Mouse (Mus musculus) cerebellum, adult 11-12 months (tissue): ENCODE measurements at regions not wholly inside any gene's neighbourhood (a gene's known extent, or its start where the extent isn't known, plus 50 kb on each side); places are given as distances from the start of the nearest gene placed in this dataset.
"Not testable (repeated sequence)": the region's sequence is repeated elsewhere in the genome, so short reads cannot be mapped to it uniquely, and the experiment has no call there.

Experiments used
- DNase-seq: peaks from one replicate; pipeline ENCODE4 v3.0.0; 2022

DNA sequence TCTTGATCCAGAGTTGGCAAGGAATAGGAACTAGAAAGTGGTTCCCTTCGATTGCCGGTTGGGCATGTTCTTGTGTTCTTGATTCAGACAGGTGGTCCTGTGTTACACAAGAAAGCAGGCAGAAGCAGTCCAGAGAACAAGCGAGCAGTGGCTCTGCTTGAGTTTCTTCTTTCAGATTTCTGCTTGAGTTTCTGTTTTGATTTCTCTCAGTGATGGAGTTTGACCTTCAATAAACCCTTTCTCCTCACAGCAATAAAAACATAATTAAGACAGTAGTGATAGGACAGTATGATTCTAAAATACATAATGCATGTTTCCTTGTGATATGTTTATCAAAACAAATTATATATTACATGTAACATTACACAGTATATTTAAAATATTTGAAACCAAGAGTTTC lies 59.1 kb downstream of the Klf6 start:
- DNase-seq = no peak

DNA sequence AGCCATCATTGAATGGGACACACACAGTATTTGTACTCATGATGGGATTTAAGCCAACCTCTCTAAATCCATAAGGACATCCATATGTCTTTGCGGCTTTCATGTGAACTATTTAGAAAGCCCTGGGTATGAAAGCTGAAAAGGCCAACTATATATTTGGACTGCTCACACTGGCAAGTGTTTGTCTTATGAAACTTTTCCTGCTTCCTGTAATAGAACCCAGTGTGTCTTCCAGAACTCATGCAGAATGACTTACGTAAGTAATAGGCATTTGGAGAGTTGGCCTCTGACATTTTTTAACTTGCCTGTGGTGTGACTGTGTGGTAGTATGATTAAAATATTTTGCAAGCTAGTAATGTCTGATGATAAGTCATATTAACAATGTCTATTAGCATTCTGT lies 70.2 kb downstream of the Klf6 start:
- DNase-seq = no peak

DNA sequence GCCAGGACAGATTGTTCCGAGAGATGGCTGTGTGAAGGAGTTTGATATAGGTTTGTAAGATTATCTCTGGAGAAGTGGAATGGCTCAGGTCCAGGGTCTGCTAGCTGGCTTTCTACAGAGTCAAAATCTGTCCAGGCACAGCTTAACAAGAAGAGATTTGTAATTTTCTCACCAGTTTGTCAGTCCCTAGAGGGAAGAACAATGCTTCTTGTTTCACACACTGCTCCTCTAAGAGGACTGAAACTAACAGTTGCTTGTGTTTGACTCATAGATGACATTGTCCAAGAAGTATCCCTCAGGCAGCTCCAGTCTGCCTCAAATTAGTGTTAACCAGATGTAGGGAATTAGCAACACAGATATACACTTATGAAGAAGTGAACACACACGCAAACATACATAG lies 76.2 kb downstream of the Klf6 start:
- DNase-seq = no peak

DNA sequence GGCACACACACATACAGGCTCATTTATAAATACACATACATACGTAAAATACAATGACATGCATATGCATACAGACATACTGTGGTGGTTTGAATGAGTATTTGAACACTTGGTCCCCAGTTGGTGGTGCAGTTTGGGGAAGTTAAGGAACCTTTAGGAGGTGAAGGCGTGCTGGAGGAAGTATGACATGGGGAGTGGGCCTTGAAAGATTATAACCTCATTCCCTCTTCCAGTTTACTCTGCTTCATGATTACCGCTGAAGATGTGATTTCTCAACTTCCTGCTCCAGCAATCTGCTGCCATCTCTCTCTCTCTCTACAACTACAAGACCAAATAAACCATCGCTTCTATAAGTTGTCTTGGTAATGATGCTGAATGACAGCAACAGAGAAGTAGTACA lies 76.7 kb downstream of the Klf6 start:
- no peak for DNase-seq

DNA sequence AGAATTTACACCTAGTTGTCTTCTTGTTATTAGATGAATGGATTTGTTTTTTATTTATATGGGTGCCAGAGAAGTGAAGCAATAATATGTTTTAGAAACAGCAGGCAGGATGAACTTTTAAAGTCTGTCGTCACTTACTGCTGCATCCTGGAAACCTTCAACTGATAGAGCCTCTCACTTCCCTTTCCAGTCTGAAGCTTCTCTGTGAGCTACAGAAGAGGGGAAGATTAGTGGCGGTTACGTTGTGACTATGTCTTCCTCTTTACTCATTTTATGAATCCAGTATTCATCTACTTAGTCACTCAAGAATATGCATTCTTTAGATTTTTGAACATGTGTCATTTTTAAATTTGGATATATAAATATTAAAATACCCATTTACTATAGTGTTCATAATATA lies 78.1 kb downstream of the Klf6 start:
- DNase-seq = no peak

DNA sequence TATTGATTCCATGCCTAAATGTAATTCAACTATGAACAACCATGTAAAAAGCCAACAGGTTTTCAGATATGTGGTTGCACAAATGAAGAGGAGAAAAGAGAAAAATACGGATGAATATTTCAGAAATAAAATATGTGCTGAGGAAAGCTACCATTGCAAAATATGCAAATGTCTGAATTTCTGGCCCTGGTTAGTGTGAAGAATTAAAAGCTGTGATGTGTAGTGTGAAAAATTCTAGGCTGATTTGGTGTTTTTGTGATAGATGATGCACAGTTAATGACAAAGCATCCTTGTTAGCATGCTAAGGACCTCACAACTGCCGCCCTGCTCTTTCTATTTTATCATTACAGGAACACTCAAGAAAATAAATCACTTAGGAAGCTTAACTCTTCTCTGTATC lies 91.6 kb downstream of the Klf6 start:
- no peak for DNase-seq

DNA sequence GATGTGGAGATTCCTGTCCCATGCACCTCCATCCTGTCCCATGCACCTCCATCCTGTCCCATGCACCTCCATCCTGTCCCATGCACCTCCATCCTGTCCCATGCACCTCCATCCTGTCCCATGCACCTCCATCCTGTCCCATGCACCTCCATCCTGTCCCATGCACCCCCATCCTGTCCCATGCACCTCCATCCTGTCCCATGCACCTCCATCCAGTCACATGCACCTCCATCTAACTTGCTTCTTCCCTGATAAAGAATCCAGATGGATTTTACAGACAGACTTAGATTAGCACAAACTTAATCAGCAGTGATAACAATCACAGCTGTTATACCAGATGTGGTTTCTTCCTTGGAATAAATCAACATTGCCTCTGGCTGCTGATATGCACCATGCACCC lies 93.8 kb downstream of the Klf6 start:
- DNase-seq = not testable (repeated sequence)

DNA sequence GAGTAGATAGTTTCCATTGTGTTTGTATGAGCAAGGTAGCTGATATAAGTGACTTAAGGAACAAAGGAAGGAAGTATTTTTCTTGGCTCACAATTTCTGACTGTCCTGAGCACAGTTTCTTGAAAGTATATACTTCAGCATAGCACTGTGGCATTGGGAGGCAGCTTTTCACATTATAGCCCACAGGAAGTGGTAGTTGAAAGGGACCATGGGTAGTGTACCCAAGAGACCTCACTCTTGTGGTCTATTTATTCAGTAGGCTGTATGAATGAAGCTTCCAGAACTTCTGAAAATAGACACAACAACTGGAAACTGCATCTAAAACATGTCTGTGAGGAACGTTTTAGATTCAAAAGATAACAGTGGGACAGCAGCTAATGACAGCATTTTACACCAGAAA lies 94.9 kb downstream of the Klf6 start:
- no peak for DNase-seq

DNA sequence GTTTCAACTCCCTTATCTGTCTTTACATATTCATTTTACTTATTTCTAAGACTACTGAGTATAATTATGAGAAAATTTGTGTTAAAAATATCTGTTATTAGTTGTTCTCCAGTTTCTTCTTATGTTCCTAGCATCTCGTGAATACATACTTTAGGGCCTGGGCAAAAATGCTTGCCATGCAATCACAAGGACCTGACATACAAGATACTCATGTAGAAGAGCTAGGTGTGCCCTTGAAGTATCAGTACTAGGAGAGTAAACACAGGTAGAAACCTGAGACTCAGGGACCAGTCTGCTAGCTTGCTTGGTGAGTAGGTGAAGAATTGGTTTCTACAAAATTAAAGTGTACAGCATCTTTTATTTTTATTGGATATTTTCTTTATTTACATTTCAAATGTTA lies 101.7 kb downstream of the Klf6 start:
- DNase-seq = no peak

DNA sequence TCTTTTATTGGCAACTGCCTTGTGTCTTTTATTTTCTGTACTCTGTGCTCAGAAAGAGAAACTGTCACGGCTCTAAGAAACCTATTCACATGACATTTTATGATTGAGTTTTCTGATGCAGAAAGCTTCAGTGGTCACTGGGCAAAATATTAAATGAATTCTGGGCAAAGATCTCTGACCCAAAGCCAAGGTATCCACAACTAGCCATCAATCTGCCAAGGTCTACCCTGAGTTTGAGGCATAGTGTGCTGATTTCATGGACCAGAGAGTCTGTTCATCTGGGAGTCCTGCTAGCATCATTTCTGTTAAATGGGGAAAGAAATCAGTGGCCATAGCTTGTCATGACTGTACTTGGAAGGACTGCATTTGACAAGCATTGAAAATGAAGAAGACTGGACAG lies 103.3 kb downstream of the Klf6 start:
- no peak for DNase-seq

DNA sequence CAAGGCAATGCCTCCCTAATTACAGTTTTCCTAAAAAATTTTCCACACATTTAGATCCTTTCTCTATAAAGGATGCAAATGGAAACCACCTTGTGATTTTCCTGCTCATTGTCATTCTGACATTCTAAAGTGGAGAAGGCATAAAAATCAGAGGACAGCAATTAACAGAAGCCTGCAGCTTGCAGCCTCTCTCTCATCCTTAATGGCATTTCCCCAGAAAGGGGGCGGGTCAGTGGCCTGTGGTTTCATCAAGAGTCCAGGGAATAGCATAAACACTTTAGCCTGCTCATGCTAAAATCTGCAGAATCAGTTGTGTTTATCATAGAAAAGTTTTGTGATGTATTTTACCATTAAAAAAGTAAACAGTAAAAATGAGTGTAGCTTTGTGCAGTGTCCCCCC lies 117.3 kb downstream of the Klf6 start:
- DNase-seq = no peak

DNA sequence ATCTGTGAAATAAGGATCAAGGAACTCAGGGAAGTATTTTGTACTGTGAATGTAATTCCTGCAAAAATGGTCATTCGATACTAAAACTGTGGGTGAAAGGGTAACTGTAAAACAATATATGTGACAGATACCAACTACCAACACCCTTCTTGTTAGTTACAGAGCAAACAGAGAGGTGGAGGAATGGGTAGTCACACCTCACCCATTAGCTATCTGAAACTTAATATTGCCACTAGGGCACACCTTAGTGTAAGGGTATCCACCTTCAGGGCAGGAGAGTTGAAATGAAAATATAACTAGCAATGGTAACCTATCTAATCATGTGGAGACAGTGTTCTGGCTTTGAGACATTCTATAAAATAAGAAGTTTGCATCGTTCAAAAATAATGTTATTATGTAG lies 126.2 kb downstream of the Klf6 start:
- DNase-seq = no peak

DNA sequence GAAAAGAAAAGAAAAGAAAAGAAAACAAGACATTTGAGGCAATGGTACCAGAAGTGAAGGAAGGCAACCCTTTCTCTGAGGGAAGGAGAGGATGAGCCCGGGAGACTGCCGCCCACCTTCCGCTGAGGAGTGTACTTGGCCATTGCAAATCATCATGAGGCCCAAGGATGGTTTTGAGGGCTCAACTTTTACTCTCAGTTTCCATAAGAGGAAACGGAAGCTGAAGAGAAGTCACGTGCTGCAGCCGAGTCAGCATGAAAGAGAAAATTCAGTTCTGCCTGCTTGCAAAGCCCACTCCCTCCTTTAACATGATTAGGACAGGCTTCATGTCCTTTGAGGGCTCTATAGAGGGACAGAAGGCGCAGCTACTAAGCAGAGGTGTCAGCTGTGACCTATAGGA lies 127.1 kb downstream of the Klf6 start:
- DNase-seq = no peak

DNA sequence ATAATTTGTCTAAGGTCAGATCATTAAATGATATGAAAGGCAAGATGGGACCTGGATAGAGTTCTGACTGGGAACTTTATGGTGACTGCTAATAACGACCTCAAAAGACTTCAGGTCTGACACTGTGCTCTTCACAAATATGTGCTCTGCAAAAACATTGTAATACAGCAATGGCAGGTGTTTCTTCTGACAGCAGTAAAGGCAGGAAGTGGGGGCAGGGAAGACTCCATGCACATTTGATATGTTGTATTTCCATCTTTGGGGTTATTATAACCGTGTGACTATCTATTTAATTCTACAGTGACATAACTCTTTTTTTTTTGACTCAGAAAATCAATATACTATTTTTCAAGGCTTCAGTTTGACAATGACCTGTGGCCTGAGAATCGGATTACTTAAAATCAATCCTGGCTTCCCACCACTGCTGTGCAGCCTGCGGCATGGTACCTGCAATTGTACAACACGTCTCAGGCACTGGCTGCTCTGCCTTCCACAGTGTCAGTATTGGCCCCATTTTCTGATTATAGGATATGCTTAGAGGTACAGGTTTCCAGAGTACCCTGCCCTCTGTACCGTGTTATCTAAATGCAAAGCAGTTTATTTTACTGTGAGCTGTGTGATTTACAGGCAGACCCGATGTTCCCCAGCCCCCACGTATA lies 139.4 kb downstream of the Klf6 start:
- no peak for DNase-seq

DNA sequence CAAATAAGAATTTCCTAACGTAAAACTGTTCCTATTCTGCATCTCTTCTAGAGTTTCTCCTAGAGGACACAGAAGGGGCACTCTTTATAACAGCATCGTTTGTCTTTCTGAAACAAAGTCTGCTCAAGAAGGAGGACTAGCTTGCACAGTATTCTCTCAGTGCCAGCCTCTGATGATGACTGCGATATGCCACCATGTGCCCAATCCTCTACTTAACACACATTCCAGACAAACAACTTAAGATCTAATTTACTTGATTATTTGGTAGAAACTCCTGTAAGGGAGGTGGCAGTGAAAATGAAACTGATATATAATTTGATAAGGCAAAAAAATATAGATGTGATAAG lies 139.9 kb downstream of the Klf6 start:
- DNase-seq = no peak

DNA sequence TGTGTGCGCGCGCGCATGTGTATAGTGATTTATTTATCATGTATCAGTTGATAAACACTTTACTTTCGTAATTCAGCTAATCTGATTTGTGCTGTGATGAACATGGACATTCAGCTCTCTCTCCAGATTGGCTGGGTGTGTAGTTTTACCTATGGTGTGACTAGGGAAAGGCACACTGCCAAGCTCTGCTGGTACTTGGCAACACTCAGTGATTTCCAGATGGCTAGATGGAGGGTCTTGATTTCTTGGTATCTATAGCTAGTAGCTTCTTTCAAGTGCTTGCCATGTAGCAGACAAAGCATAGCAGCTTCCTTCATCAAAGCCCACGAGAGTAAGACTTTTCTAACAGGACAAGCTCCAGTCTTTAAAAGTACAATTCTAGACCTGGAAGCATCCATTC lies 144.6 kb downstream of the Klf6 start:
- DNase-seq = no peak

DNA sequence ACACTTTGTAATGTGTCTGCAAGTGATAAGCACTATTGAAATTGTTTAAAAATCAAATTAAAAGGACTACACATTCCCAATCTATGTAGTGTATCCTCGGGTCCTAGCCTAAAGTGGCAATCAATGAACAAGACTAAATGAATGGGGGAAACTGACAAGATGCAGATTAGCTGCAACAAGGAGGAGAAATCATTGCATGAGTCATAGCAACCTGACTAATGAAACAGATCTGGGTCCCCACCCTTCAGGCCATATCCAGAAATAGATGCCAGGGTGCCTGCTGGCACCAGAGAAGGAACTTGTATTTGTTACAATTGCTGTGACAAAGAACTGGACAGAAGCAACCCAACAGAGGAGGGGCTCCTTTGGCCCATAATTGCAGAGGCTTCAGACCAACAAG lies 148.4 kb downstream of the Klf6 start:
- no peak for DNase-seq

DNA sequence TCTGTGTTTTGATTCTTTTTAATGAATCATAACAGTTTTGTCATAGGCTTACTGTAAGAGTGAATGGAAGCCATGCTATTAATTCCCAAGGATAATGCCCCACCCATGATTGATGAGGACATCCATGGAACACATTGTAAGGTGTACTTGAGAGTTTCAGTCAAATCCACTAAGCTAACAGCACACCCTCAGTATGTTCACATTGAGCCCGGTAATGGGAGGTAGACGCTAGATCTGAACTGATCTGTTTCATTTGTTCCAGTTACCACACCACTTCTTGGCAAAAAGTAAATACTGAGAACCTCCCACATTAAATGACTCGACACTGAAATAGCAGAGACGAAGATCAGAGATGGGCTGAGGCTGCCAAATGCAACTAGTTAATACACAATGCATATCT lies 165.9 kb downstream of the Klf6 start:
- DNase-seq = no peak

DNA sequence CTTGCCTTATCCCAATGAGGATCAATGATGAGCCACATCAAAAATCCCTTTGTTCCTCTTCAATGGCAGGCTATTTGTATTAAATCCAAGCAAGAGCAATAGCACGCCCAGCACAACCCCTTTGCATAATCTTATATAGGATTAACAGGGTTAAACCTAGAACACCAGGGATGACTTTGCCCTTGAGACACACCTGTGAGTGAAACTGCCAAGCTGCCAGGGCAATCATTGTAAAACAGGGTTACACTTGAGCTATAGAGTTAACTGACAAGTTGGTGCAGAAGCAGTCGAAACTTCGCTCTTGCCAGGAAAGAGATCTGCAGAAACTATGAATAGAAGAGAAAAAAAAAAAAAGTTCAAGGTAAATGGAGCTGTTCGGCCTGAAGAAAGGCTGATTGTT lies 167.6 kb downstream of the Klf6 start:
- DNase-seq = no peak

DNA sequence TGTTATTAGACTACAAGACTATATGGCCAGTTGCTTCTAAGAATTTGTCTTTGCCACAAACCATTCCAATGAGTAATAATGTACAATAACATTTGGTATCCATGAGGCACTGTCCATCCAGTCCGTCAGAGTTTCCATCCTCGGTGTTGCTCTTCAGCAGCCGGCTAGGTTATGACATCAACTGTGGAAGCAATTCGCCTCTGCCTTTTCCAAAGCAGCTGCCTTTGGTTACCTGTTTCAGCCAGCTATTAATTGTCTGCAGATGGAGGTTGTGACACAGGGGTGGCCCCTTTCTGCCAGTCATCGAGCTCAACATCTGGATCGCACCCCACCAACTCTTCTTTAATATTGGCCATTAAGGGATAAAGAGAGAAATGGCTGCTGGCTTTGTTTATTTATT lies 168.2 kb downstream of the Klf6 start:
- DNase-seq = no peak

DNA sequence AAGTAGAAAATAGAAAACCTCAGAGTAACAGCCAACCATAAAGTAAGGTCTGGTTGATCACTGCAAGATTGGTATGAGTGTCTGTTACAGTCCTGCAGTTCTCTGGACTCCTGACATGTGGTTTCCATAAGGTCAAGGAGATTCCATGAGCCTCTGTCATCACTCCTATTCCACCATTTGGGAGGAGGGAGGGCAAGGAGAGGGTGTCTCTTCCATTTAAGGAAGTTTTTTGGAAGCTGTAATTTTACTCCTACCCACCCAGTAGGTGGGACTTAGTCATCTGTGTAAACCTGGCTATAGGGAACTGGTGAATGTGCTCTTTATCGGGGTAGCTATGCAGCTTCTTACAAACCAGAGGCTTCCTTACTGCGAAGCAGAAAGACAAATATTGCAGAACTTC lies 168.8 kb downstream of the Klf6 start:
- DNase-seq = no peak

DNA sequence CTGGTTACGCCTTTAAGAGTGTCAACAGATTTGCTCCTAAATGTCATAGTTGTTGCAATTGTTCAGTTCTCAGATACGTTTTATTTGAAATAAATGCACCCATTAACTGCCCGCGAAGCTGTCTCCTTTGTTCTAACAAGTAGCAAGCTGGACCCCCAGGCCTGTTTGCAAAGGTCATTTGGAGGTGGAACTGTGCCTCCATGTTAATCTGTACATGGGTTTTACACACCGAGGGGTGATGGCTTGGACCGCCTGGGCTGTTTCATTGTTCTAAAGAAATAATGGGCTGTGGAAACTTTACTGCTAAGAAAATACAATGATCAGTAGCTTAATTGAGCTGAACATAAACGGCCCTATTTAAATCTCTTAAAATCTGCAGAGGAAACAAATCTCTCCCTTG lies 178.8 kb downstream of the Klf6 start:
- DNase-seq = no peak

DNA sequence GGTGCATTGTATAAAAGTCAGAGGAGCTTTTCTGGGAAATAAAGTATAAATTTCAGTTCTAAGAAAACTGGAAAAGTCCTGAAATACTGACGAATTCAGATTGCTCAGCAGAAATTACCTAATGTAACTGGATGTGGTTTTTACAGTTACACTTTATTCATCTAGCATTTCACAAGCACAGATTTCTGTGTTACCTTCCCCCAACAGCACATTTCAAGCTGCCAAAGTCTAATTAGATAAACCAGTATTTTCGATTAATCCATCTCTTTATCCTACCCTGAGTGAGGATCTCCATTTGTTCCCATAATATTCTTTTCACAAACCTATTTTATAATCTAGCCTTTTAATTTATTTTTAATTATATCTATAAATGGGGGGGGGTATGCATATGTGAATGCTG lies 179.4 kb downstream of the Klf6 start:
- no peak for DNase-seq

DNA sequence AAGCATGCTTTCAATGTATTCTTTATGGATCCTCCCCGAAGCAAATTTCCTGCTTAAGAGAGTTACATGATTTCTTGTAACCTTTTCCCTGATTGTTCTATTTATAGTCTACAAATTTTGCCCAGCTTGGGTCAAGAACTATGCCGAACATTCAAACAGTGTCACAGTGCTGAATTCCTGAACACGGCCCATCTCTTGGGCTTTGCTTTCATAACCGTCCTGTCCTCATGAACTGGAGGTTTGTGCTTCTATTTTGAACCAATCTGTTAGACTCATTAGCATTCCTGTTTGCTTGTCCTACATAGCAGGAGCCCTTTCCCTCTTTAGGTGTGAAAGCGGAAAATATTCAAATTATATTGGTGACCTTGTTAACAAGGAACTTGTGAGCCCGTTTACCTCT lies 181.2 kb downstream of the Klf6 start:
- no peak for DNase-seq

DNA sequence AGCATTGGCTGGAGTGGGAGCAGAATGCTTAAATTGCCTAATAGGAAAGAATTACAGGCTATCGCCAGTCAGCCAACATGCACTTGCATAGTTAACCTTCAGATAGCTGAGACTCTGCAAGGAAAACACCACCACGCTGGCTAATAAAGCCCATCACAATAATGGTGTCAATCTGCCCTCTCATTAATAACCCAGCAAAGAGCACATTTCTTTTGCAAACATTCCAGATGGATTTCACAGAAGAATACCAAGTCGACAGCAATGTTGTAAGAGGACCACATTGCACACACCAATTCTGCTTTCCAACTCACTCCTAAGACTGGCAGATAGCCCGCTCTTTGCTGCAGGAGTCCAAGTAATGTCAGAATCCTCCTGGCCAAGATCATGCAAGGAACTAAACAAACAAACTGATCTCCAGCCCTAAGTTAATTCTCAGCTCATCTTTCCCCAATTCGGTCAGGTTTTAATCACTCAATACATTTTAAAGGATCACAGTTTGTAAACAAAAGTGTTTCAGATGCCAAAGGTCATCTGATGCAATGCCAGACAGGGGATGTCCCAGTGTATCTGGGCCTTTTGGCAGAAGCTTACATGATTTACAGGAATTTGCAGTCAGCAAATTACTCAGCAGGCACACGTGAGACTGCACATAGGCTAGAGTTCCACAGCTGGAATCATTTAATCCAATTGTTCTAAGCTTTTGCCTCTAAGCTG lies 198.4 kb downstream of the Klf6 start:
- no peak for DNase-seq
